Mouse (Mus musculus): ENCODE data around the gene Ezh1.
A peak's percentile ranks its signal among the peaks of the same experiment; 100 is the strongest.

Ezh1 gene

DNA sequence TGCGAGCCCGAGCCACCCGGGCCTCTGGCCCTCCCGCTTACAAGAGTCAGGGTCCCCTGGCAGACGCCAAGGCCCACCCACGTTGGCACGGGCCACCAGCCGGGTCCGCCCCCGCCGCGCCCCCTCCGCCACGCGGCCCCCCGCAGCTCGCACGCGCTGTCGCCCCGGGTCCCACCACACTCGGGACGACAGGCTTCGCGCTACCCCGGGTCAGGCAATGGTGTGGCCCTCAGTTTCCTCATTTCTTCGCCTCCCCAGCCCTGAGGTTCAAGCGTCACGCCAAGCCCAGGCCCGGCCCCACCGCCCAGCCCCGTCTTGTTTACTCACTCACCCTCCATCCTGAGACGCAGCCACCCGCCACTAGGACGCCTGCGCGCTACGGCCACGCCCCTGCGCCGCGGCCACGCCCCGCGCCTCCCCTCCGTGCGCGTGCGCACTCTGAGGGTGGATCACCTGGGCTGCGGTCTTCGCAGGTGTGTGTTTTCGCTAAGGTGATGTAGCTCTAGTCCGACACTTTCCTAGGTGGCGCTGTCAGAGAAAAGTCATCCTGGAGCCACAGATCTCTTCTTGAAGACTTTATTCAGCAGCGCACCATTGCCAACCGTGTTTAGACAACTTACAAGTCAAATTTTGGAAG lies at the start of gene Ezh1:
Ezh1 (minus strand) TSS at position 399 of the 637 bp plus-strand sequence.
- peak; percentile 90 to 98 for DNase-seq

DNA sequence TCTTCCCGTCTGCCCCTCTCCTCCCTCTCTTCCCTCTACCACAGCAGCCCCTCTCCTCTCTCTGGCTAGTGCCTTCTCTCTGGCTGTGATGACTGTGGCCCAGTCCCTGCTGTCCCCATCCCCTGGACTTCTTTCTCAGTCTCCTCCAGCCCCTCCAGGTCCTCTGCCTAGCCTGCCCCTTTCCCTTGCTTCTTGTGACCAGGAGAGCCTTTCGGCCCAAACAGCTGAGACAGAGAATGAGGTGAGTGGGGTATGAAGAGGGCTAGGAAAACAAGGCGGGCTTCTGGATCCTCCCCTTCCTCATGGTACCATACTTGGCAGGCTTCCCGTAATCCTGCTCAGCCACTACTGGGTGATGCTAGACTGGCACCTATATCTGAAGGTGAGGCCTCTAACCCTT lies 49.0 kb upstream of the Ezh1 start:
- no peak for DNase-seq

DNA sequence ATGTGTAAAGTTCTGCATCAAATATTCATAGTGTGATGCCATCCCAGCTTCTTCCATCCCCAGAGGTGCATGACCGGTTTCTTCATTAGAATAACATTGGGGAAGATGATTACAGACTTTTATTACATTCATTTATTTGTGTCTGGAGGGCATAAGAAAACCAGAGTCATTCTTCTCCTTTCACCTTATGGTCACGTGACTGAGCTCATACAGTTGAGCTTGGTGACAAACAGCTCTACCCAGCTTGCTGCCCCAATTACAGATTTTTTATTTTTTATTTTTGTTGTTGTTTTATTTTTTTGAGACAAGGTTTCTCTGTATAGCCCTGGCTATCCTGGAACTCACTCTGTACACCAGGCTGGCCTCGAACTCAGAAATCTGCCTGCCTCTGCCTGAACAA lies 46.2 kb upstream of the Ezh1 start:
- no peak for DNase-seq

DNA sequence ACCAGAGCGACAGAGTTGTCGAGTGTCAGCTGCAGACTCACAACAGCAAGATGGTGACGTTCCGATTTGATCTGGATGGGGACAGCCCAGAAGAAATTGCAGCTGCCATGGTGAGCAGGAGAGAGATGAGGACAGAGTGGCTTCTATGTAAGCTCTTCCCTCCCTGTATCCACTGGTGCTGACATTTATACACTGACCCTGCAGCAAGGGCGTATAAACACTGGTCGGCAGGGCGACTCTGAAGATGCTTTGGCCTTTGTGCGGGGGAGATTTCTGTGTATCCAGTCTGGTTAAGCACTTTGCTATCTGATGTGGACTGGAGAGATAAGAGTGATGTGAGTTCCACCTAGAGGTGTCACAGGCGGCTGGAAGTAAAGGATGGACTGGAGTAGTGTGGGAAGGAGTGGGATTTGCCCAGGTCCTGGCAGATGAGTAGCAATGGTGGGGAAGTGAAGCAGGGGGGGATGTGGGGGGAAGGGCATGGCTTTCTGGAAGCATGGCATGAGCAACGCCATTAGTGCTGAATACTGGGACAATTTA lies 43.4 kb upstream of the Ezh1 start:
- no peak for DNase-seq

DNA sequence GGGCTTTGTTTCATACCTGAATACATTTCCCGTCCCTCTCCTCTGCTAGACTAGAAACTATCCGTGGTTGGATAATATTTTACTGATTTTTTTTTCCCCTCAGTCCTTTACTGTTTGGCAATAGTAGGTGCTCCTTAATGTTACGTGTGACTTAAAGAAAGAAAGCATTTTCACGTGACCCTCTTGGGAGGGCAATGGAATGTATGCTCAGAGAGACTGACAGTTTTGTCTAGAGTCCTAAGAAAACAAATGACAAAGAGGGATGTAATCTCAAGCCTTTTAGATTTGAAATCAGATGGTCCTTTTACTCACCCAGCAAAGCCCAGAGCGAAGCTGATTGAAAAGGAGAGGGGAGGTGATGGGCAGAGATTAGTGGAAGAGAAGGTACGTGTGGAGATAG lies 39.6 kb upstream of the Ezh1 start:
- no peak for DNase-seq

DNA sequence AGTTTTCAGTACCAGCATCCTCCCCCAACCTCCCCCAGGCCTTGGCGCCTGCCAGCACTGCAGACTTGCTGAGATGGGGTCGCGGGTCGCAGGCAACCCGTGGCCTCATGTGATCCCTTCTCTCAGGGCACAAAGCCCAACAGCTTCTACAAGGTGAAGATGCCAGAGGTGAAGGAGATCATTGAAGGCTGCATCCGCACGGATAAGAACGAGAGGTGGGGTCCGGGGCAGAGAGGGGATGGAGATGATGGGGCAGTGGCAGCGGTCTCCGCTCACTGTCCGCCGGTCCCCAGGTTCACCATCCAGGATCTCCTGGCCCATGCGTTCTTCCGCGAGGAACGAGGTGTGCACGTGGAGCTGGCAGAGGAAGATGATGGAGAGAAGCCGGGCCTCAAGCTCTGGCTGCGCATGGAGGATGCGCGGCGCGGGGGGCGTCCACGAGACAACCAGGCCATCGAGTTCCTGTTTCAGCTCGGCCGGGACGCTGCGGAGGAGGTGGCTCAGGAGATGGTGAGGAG lies 38.8 kb upstream of the Ezh1 start:
- no peak for DNase-seq

DNA sequence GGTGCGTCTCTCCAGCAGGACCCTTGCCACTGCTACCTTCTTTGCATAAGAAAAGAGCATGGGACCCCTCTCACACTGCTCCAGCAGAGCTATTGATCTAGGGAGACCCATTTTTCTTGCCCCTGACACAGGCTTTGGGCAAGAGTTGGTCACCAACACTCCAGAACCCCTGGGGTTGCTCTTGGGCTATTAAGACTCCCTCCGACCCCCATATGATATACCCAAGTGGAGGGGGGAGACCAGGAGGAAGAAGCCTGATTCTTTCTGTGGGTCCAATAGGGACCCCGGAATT lies 37.7 kb upstream of the Ezh1 start:
- DNase-seq, result no peak

DNA sequence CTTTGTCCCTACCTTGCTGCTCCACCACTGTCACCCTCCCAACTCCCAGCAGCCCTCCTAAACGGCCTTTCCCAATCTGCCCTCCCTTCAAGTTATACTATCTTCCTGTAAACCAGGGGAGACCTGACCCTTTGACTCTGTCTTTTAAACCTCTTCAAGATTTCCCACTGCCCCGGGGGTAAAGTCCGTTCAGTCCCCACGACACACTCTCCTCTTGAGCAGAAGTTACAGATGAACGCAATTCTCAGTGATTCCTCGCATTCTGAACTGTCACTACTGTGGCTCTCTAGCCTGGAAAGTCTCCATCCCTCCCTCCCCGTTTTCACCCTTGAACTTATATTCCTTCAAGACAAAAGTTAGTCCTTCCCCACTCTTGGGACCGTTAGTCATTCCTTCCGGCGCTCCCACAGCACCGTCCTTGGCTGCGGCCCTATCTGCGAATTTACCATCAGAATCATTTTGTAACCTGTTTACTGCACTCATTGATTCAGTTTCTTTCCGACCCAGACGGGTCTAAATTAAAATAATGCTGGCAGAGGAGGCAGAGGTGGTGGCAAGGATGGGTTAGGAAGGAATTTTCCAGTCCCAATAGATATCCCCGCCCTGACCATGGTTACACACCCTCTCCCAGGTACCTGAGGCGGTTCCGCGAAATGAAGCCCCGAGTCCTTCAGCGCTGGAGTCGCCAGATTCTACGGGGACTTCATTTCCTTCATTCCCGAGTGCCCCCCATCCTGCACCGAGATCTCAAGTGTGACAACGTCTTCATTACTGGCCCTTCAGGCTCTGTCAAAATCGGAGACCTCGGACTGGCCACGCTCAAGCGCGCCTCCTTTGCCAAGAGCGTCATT lies 37.1 kb upstream of the Ezh1 start:
- no peak for DNase-seq

DNA sequence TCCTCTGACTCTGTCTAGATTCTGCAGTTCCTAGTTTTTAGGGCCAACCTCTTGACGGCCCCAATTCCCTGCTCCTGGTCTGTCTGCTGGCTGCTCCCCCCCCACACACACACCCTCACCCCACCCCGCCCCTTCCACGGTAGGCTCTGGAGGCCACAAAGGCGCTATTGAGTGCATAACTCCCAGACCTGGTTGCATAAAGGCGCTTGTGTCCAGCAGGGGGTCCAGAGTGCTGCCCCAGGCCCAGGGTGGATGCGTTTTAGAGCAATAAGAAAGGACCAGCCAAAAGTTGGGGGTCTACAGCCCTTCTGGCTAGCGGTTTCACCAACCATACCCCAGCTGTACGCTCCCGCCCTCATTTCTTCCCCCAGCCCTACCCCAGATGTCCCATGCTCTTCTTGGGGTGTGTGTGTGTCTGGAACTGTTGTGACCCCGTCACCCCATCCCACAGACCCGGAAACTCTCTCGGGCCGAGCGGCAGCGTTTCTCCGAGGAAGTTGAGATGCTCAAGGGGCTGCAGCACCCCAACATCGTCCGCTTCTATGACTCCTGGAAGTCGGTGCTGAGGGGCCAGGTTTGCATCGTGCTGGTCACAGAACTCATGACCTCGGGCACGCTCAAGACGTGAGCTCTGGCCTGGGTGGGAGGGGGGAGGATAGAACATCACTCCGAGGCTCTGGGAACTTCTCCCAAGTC lies 36.2 kb upstream of the Ezh1 start:
- no peak for DNase-seq

DNA sequence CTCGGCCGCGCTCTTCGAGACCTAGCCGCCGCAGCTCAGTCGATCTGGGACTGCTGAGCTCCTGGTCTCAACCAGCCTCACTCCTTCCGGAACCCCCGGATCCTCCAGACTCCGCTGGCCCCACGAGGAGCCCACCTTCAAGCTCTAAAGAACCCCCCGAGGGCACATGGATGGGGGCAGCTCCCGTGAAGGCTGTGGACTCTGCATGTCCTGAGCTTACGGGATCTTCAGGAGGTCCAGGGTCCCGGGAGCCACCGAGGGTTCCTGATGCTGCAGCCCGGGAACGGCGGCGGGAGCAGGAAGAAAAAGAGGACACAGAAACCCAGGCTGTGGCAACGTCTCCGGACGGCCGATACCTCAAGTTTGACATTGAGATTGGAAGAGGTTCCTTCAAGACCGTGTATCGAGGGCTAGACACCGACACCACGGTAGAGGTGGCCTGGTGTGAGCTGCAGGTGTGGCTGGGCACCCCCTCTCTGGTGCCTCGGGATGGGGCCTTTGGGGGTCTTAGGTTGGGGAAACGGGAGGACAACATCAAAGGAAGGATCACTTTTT lies 34.6 kb upstream of the Ezh1 start:
- DNase-seq, result no peak

DNA sequence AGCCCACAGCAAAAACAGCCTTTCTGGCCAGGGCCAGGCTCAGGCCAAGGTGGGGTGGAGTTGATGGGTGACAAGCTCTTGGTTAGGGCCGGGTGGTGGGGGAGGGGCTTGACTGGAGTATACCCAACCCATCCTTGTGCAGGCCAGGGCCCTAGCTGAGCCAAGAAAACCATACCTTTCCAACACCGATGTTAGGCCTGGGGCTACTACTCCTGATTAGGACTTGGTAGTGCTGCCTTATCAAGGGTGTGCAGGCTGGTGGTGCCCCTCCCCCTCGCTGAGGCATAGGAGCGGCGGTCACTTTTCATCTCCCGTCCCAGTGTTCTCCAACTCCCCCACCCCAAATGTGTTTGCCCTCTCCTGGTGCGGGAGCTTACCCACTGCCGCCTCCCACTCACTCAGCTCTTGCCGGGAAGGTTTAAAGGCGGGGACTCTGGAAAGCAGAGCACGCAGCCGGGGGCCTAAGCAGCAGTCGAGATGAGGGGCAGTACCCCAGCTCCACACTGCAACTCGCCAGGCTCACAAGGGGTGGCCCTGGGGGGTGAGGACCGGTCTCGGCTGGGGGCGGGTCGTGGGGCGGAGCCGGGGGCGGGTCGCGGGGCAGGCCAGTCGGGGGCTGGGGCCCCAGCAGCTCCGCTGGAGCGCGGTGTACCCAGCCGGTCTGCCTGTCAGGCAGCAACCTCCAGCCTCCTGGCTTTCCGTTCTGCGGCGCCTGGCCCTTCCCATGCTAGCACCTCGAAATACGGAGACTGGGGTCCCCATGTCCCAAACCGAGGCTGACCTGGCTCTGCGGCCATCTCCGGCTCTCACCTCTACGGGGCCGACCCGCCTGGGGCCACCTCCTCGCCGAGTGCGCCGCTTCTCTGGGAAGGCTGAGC lies 33.9 kb upstream of the Ezh1 start, which contains the start of gene Wnk4:
Wnk4 (plus strand) TSS at position 620 of the 878 bp plus-strand sequence.
- no peak for DNase-seq

DNA sequence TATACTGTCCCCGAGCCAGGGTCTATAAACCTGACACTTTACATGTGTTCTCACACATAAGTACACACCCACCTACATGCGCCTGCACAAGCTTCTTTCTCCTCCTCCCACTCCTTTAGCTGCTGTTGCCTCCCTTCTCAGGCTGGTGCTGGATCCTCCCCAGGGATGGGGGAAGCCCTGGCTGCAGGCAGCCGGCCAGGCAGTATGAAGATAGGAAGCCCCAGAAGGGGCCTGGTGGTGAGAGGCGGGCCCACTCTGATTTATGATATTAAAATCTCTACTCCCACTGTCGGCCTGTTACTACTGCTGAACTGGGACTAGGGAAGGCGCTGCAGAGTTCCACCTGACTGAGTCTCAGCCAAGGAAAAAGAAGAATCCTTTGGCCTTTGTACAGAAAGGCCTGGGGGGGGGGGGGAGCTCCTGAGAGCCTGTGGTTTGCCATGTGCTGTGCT lies 33.0 kb upstream of the Ezh1 start:
- no peak for DNase-seq

DNA sequence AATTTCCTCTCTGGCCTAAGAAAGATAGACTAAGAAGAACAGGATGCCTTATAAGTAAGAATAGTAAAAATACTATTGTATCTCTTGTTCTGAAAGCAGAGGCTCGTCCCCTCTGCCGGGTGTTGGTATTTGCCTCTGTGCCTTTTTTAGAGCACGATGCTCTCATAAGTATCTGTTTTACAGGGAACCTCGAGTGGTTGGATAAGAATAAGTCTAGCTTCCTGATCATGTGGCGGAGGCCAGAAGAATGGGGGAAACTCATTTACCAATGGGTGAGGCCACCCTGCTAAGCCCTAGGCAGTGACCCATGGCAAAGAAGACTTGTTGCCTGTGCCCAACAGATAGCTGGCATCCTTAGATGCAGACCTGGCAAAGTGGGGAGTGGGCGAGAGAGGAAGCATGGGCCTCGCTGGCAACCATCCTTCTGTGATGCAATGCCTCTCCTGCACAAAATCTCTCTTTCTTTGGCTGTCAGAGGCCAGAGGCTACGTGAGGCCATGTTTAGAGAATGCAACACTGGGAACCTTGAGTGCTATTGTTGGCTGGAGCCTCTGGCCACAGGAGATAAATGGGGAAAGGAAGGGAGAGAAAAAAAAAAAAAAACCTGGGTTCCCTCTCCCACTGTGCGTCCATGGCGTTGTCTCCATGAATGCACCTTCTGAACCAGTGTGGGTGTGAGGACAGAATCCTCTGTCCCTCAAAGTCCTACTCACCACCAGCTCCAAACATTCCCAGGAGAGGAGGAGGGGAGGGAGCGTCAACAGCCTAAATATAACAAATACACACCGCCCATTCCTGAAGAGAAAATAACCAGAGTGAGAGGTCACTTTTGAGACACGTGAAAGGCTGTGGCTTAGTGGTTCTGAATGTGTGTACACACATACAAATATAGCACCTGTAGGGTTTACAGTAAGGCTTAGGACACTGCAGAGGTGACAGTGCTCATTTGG lies 29.8 kb upstream of the Ezh1 start:
- no peak for DNase-seq

DNA sequence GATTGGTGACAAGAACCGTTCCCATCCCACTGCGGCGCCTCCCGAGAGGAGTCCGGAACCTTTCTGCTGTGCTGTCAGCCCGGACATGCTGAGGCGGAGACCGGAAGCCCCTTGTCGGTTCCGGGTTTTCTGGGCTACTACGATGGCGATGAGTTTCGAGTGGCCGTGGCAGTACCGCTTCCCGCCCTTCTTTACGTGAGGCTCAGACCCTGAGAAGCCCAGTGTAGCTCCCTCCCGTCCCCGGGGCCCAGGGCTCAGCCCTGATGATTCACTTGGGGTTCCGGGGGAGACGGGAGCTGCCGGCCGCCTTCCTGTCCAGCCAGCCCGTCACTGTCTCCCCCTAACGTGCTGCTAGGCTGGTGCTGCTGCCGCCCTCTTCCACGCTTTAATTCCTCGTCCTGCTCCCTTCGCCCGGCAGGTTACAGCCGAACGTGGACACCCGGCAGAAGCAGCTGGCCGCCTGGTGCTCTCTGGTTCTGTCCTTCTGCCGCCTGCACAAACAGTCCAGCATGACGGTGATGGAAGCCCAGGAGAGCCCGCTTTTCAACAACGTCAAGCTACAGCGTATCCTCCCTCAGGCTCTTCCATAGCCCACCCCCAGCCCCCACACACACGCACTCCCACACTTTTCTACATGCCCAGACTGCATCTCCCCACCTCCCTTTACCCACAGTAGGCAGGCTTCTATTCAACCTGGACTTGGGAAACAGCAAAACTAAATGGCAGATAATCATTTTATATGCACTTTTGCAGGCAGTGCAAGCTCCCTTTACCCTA lies 27.5 kb upstream of the Ezh1 start, which contains the start of gene Vps25:
Vps25 (plus strand) TSS at position 95 of the 777 bp plus-strand sequence.
- peak; percentile 84 to 88 for DNase-seq

DNA sequence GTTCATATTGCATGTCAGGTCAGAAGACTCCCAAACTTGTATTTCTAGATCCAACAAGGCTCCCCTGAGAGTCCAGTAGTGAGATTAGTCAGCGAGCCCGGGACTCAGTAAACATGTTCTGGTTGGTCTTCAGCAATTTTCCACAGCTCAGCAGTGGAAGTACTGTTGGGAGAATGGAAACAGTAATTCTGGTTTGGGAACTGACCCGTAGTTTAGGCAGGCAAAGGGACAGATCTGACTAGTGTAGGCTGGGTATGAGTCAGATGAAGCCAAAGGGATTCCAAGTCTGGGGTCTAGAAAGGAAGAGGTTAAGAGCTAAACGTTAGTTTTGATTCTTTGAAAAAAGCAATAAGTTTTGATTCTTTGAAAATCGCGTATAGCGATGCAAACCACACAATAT lies 26.7 kb upstream of the Ezh1 start:
- DNase-seq, result no peak

DNA sequence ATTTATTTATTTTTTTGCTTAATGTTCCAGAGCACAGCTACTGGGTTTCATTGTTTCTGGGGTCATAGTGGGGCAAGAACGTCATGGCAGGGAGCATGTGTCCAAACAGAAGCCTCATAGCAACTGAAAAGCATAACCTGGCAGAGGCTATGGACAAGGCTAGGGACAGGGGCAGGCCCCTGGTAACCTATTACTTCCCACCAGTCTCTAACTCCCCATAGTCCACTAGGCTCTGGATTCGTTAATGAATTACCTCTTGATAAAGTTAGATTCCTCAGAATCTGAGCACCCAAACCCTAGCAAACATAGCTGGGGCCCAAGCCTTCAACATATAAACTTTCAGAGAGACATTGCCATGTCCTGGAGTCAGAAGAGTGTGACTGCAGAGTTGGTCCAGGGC lies 24.8 kb upstream of the Ezh1 start:
- DNase-seq, result no peak

DNA sequence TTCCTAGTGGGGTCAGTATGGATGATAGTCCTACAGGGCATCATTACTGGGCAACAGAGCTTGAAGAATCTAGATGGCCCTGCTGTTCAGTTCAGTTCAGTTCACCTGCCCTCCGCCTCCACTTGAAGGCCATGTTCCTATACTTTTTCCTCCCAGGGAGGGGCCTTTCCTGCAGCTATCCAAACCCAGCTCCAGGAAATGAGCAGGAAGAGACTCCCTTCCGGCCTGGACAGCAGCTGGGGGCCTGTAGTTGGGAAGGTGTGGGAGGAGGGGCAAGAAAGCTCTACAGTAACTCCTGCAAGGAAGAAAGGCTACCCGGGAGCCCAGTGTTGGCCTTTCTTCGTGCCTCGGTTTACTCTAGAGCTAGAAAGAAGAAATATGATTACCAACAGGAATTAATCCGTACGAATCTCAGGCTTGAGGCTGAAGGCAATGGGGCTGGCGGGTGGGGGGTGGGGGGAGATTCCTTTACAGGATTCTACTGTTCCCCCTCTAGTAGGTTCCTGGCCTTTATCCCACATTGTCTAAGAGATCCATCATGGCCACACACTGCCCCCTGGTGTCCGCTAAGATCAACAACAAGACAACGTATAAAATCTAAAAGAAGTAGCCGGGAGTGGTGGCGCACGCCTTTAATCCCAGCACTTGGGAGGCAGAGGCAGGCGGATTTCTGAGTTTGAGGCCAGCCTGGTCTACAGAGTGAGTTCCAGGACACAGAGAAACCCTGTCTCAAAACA lies 22.2 kb upstream of the Ezh1 start:
- DNase-seq, result peak; percentile 56 to 70

DNA sequence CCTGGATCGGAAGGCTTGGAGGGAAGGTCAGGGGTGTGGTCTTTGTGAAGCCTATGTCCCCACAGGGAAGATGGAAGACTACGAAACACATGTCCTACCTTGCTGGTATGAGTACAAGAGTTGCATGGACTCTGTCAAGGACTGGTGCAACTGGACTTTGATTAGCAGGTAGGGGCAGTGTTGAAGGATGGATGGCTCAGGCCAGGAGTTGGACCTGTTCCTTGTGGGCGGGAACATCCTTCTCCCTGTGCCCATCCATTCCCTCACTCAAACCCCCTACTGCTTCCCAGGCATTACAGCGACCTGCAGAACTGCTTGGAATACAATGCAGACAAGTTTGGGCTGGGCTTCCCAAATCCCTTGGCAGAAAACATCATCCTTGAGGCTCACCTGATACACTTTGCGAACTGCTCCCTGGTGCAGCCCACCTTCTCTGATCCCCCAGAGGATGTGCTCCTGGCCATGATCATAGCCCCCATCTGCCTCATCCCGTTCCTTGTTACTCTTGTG lies 21.3 kb upstream of the Ezh1 start:
- no peak for DNase-seq

DNA sequence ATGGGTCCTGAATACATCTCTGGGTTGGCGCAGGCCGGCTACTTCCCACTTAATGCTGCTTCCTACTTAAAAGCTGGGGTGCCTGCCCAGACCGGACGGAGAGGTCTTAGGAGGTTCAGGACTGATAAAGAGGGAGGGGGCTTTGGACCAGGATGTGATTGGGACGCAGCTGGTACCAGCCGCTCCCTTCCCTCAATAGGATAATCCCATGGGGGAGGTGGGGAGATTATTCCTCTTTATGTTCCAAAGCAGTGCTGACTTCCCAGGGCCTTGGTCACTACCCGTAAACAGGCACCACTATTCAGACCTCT lies 20.4 kb upstream of the Ezh1 start:
- DNase-seq, result no peak

Data from cerebellum, adult 18-20 months (tissue).